Mouse (Mus musculus): ENCODE measurements around the gene Cdc42bpb.

DNA sequence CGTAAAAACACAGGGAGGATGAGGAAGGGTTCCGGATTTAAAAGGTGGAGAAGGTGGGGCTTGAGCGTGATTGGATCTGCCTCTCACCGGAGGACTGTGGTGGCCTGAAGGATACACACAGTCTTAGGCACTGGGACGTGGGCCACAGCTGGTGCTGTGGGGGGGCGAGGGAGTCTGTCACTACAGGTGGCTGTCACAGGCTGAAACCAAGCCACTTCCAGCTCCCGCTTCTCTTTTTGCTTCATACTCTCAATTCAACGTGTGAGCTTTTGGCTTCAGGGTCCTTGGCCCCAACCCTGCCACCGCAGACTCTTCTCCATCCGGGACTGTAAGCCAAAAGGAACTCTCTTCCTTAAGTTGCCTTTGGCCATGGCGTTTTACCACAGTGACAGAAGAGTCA is 45.1 kb downstream of the Cdc42bpb start:
- no peak for TF ChIP-seq CTCF (IDR thresholded peaks at IDR 0.05; ENCODE audit: borderline replicate concordance, extremely low read depth, insufficient read depth, insufficient read length)
- no peak for TF ChIP-seq POLR2A (IDR thresholded peaks at IDR 0.05; ENCODE audit: borderline replicate concordance, extremely low read depth, insufficient read depth, insufficient read length, poor library complexity, severe bottlenecking)

Data from brain, embryonic 14.5 days (tissue).